Mouse (Mus musculus): ENCODE measurements at regions not wholly inside any gene's neighbourhood (a gene's known extent, or its start where the extent isn't known, plus 50 kb on each side); places are given as distances from the start of the nearest gene placed in this dataset.

GRCm38 (mm10) chr16:5483337-5483736 lies 227.6 kb upstream of the Eef2kmt start:
- ATAC-seq (replicated peaks; ENCODE audit: low read depth, poor library complexity, severe bottlenecking) = no peak

GRCm38 (mm10) chr16:5480148-5480547 lies 224.4 kb upstream of the Eef2kmt start:
- ATAC-seq (replicated peaks; ENCODE audit: low read depth, poor library complexity, severe bottlenecking) = no peak

DNA sequence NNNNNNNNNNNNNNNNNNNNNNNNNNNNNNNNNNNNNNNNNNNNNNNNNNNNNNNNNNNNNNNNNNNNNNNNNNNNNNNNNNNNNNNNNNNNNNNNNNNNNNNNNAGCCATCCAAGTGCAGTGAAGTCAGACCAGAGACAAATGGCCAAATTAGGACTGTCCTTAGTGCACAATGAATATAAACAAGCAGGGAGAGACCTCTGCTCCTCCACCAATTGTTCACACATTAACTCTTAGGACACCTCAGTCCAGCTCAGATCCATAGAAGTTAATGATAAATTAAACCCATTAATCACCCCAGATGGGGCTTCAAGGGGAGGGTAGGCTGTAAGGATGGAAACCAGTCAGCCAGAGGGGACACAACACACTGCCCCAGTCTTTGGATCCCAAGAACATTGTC lies 223.2 kb upstream of the Eef2kmt start:
- ATAC-seq (replicated peaks; ENCODE audit: low read depth, poor library complexity, severe bottlenecking) = no peak

GRCm38 (mm10) chr16:5471321-5471720 lies 215.5 kb upstream of the Eef2kmt start:
- peak; percentile 28; the same call in 1 of the 2 replicates for ATAC-seq (replicated peaks; ENCODE audit: low read depth, poor library complexity, severe bottlenecking)

GRCm38 (mm10) chr16:5467587-5467986 lies 211.8 kb upstream of the Eef2kmt start:
- ATAC-seq (replicated peaks; ENCODE audit: low read depth, poor library complexity, severe bottlenecking) = peak; percentile 59

DNA sequence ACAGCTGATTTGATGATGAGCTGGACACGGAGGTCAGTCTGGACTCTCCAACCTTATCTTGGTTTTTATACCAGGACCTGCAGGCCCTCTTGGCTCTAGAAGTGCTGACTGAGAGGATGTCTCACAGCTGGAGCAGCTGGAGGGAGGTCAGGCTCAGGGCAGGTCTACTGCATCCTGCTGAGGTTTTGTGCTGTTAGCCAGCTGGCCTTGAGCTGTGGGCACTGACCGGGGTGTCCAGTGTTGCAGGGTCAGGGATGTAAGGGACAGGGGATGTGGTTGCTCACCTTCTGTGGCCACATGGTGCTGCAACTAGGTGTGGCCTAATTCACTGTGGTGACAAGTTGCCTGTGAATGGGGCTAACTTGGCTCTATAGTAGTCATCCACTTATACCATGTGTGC lies 211.0 kb upstream of the Eef2kmt start:
- no peak for ATAC-seq (replicated peaks; ENCODE audit: low read depth, poor library complexity, severe bottlenecking)

DNA sequence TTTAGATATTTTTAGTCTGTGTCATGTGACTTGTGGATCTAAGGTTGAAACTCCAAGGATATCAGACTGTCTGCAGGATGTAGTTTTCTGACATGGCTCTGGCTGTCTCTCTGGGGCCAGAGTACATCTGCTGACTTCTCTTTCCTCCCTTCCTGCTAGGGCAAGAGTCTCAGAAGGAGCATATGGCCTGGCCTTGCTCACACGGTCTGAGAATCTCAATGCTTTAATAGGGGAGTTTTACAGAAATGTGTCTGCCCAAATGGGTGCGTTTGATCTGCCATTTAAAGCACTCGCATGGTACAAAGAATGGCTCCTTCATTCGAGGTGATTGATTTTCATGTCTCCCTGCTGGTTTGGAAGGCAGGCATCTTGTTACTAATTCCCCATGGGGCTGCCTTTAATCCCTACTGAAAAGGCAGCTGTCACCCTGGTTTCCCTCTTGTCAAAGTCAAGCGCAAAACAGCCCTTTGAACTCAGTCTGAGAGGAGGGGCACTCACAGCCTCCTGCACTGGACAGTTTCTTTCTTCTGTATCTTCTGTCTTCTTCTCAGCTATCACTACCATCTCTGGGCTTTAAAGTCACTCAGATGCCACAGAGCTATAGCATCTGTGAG lies 199.7 kb upstream of the Eef2kmt start:
- no peak for ATAC-seq (replicated peaks; ENCODE audit: low read depth, poor library complexity, severe bottlenecking)

DNA sequence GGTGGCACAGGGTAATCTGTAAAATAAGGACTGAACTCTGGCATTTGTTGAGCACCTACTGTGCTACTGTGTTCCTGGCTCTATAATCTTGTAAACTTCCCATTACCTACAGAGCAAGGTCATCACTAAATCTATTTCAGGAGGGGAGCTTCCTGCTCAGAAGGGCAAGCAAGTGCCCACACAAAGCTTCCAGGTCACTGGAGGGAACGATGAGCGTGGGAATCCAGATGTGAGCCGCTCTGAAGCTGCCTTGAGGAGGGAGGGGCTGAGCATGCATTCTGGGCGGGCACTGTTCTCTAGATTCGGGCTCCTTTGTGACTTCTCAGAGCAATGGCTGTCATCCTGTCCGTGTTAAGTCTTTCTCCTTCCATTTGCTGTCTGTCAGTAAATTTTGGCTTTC lies 198.5 kb upstream of the Eef2kmt start:
- ATAC-seq (replicated peaks; ENCODE audit: low read depth, poor library complexity, severe bottlenecking) = 0 out of 2 replicates have a peak, but pooled peaks have one; percentile 23

DNA sequence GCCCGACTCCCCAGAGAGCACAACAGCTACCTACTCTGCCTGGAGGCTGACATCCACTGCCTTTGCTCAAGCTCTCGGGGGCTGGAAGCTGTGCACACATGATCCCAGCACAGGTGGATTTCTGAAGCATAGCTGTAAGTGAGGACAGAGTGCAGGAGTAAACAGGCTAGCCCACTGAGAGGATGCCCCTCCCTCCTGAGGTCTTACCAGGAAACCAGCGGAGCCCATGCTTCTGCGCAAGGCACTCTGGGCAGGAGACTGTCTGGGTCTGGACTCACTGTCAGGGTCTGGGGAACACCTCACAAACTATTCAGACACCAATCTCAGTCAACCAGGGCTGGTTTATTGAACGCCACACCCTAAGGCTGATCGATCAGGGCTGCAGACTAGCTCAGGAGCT lies 197.2 kb upstream of the Eef2kmt start:
- peak; percentile 86 for ATAC-seq (replicated peaks; ENCODE audit: low read depth, poor library complexity, severe bottlenecking)

DNA sequence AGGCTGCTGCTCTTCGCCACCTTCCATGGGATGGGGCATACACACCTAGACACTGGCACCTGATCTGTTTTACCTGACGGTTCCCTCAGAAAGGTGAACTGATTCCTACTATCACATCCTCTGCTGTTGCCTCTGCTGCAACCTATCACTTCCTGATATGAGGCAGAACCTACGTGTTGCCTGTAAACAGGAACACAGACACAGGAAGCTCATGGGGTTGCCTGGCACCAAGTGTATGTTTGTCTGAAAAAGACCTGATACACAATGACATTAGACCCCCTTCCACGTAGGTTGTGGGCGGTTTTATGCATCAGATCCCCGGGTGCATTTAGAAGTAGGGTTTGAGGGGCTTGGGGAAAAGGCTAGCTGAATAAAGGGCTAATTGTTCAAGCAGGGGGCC lies 190.0 kb upstream of the Eef2kmt start:
- ATAC-seq (replicated peaks; ENCODE audit: low read depth, poor library complexity, severe bottlenecking) = peak; percentile 65

DNA sequence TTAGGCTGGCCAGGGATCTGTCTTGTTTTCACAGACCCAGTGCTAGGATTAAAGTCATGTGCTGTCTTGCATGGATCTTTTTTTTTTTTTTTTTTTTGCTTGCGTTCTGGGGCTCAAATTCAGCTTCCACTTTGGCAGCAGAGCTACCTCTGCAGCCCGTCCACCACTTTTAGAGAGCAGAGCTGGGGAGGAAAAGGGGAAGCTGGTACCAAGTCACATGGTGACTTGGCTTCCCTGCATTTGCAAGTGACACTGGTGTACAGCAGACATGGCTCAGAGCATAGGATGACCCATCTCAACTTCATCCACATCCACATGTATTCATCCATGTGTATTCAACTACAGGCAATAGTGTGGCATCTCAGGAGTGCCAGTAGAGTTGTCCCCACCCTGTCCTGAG lies 189.0 kb upstream of the Eef2kmt start:
- peak; percentile 93 for ATAC-seq (replicated peaks; ENCODE audit: low read depth, poor library complexity, severe bottlenecking)

DNA sequence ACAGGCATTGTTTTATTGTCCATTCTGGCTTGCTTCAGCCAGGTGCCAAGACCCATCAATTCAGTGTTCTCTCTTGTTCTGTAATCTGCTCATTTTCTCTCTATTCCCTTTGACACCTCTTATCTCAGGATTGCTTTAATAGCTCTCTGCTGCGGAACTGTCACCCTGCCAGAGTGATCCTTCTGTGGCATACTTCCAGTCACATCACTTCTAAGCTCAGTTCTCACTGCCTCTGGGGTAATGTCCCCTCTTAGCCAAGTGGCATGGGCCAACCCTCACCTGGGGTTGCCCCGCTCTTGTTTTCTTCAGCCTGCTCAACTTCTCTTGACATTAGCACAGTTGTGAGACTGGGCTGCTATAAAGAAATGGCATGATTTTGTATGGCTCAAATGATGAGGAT lies 183.9 kb upstream of the Eef2kmt start:
- ATAC-seq (replicated peaks; ENCODE audit: low read depth, poor library complexity, severe bottlenecking) = no peak

DNA sequence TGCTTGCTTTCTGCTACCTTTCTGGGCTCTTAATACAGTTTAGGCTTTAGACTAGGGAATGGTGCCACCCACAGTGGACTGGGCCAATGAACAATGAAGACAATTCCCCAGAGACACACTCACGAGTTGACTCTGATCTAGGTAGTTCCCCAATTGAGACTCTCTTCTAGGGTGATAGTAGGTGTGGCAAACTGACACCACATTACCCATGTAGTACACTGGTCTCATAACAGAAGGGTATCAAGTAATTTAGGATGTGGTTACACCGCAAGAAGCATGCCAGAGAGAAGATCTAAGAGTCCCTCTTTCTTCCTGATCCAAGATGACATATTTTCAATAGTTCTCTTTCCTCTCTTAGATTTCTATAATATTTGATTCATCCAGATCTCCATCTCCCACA lies 182.6 kb upstream of the Eef2kmt start:
- ATAC-seq (replicated peaks; ENCODE audit: low read depth, poor library complexity, severe bottlenecking) = 0 out of 2 replicates have a peak, but pooled peaks have one; percentile 32

- ATAC-seq (replicated peaks; ENCODE audit: low read depth, poor library complexity, severe bottlenecking) = peak; percentile 77
Observed at GRCm38 (mm10) chr16:5431689-5432088, 175.9 kb upstream of the Eef2kmt start.

- peak; percentile 15; the same call in 1 of the 2 replicates for ATAC-seq (replicated peaks; ENCODE audit: low read depth, poor library complexity, severe bottlenecking)
Observed at GRCm38 (mm10) chr16:5431111-5431510, 175.3 kb upstream of the Eef2kmt start.

- ATAC-seq (replicated peaks; ENCODE audit: low read depth, poor library complexity, severe bottlenecking) = peak; percentile 74
Observed at GRCm38 (mm10) chr16:5429466-5429865, 173.7 kb upstream of the Eef2kmt start.

- peak; percentile 31; the same call in 1 of the 2 replicates for ATAC-seq (replicated peaks; ENCODE audit: low read depth, poor library complexity, severe bottlenecking)
Observed at GRCm38 (mm10) chr16:5425908-5426307, 170.1 kb upstream of the Eef2kmt start.

GRCm38 (mm10) chr16:5422041-5422440 lies 166.3 kb upstream of the Eef2kmt start:
- ATAC-seq (replicated peaks; ENCODE audit: low read depth, poor library complexity, severe bottlenecking) = no peak

DNA sequence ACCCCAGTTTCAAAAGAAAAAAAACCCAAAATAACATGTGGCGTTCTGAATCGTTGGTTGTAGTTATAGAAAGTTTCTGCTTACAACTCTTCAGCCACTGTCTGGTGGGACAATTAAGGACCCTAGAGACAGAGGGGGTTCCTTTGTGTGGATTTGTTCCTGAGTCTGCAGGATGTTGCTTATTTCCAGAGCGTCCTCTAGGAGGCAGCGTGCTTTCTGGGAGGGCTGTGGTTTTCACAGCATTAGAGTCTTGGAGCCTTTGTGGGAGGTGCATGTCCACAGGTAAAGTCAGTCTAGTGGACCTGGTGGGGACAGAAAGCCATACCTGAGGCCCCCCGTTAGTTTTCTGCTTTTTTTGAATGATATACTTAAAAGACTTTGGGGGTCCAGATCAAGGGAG lies 165.8 kb upstream of the Eef2kmt start:
- no peak for ATAC-seq (replicated peaks; ENCODE audit: low read depth, poor library complexity, severe bottlenecking)

DNA sequence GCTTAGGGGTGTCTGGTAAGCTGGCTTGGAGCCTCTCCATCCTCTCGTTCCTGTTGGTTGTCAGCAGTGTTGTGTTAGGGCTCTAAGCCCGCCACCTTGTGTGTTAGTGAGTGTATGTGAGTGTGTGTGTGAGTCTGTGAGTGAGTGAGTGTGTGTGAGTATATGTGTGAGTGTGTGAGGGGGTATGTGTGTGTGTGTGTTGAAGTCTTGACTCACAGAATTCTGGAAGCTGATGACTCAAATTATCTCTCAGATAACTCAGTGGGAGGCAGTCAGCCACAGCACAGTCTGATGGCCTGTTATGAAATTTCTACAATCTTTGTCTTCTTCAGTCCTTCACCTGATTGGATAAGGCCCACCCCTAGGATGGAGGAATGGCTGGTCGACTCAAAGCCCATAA lies 163.7 kb upstream of the Eef2kmt start:
- no peak for ATAC-seq (replicated peaks; ENCODE audit: low read depth, poor library complexity, severe bottlenecking)

DNA sequence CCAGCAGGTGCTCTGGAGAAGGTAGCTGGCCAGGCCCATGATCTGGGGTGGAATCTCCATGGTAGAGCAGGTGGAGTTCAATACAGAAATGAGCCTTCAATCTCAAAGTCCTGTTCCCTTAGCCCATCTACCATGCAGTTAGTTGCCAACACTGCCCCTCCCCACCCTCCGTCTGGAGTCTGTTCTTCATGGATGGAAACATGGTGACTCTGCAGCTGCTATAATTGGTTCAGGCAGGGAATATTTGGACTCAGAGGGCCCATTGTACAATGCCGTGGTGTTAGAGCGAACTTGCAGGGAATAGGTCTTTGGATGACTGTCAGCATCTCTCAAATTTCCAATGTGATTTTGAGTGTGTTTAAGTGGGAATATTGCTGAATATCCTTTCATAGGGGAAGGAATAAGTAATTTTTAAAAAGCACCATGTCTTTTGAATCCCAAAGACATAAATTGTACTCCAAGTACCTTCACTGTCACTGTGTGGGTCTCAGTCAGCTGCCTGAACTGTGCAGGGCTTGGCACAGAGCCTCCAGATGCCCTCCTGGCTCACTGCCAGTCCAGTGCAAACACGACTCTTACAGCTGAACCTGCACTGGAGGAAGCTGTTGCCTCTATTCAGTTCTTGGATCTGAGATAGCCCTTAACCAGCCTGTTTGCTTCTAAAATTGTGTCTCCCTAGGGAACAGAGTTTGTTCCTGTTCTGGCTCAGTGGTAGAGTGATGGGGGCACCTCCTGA lies 162.8 kb upstream of the Eef2kmt start:
- ATAC-seq (replicated peaks; ENCODE audit: low read depth, poor library complexity, severe bottlenecking) = no peak

DNA sequence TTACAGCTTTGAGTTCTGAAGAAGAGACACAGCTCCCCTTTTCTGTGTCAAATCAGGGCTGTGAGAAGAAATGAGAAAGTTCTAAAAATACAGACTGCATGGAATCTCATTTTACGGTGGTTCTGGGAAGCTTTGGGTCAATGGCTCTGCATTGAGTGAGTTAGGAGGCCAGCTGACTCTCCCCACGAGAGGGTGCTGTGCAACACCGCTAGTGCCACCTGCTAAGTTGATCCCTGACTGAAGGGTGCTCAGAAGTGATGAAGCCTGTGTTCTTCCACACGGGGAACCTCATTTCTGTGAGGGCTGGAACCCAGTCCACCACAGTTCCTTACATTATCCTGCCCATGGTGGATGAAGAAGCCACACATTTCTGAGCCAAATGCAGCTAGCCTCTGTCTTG lies 159.5 kb upstream of the Eef2kmt start:
- ATAC-seq (replicated peaks; ENCODE audit: low read depth, poor library complexity, severe bottlenecking) = 0 out of 2 replicates have a peak, but pooled peaks have one; percentile 25

All from common myeloid progenitor, adult 5-6 weeks (primary cell).